Mouse (Mus musculus) adrenal gland (tissue): Measurements from ENCODE around the gene Btg3.

Experiments used
- intact Hi-C: fragments of 180-260 bp; cut with DNase I; formaldehyde crosslinking; loops from one replicate; pipeline ENCODE4 v1.15.1; 2025

Gene Btg3

GRCm38 (mm10) chr16:78357757-78358156 is 19.2 kb downstream of the Btg3 start:
- intact Hi-C loops: no loop called here

- intact Hi-C loops: loop anchor here (5.0 kb wide), 1 partner anchor 150 kb away; no protein-coding TSS in a partner anchor
Observed at GRCm38 (mm10) chr16:78347328-78347926, 29.6 kb downstream of the Btg3 start.

GRCm38 (mm10) chr16:78346662-78347327 is 30.2 kb downstream of the Btg3 start:
- intact Hi-C loops: loop anchor here (5.0 kb wide), 1 partner anchor 149 kb away; no protein-coding TSS in a partner anchor

GRCm38 (mm10) chr16:78343792-78344191 is 33.2 kb downstream of the Btg3 start:
- intact Hi-C loops: no loop called here

- intact Hi-C loops: no loop called here
Observed at GRCm38 (mm10) chr16:78342767-78343166, 34.2 kb downstream of the Btg3 start.

GRCm38 (mm10) chr16:78341356-78341755 is 35.6 kb downstream of the Btg3 start:
- intact Hi-C loops: no loop called here

- intact Hi-C loops: no loop called here
Observed at GRCm38 (mm10) chr16:78337226-78337625, 39.8 kb downstream of the Btg3 start.

GRCm38 (mm10) chr16:78327999-78328398 is 49.0 kb downstream of the Btg3 start:
- intact Hi-C loops: no loop called here

- intact Hi-C loops: no loop called here
Observed at GRCm38 (mm10) chr16:78327562-78327961, 49.4 kb downstream of the Btg3 start.

- intact Hi-C loops: no loop called here
Observed at GRCm38 (mm10) chr16:78325972-78326848, 50.8 kb downstream of the Btg3 start.

GRCm38 (mm10) chr16:78322140-78322539 is 54.9 kb downstream of the Btg3 start:
- intact Hi-C loops: no loop called here

- intact Hi-C loops: no loop called here
Observed at GRCm38 (mm10) chr16:78321559-78321958, 55.4 kb downstream of the Btg3 start.

GRCm38 (mm10) chr16:78319711-78320110 is 57.3 kb downstream of the Btg3 start:
- intact Hi-C loops: no loop called here

GRCm38 (mm10) chr16:78317960-78318359 is 59.0 kb downstream of the Btg3 start:
- intact Hi-C loops: loop anchor here (2.0 kb wide), 1 partner anchor 119 kb away; no protein-coding TSS in a partner anchor

- intact Hi-C loops: loop anchor here (2.0 kb wide), 1 partner anchor 118 kb away; no protein-coding TSS in a partner anchor
Observed at GRCm38 (mm10) chr16:78316849-78317248, 60.1 kb downstream of the Btg3 start.

GRCm38 (mm10) chr16:78314026-78314425 is 63.0 kb downstream of the Btg3 start:
- intact Hi-C loops: no loop called here

- intact Hi-C loops: no loop called here
Observed at GRCm38 (mm10) chr16:78313135-78313887, 63.7 kb downstream of the Btg3 start.

GRCm38 (mm10) chr16:78309258-78309657 is 67.7 kb downstream of the Btg3 start:
- intact Hi-C loops: no loop called here

- intact Hi-C loops: no loop called here
Observed at GRCm38 (mm10) chr16:78307476-78308192, 69.4 kb downstream of the Btg3 start.

- intact Hi-C loops: no loop called here
Observed at GRCm38 (mm10) chr16:78306606-78307005, 70.4 kb downstream of the Btg3 start.
